Mouse (Mus musculus) layer of hippocampus, postnatal 10 days (tissue): ENCODE results near the gene Olfr1392. TPM values are rescaled to one million over a fixed set of nuclear protein-coding genes. Genes with fewer than 3 reads are reported as not detected.
A peak's percentile ranks its signal among the peaks of the same experiment; 100 is the strongest.
"Not testable (repeated sequence)": the region's sequence is repeated elsewhere in the genome, so short reads cannot be mapped to it uniquely, and the experiment has no call there.

Experiments used
- DNase-seq, 2 experiments: peaks; one replicate each; pipeline ENCODE4 v3.0.0; 2021; ENCODE audit warnings: low spot score in 2 of 2
- long read RNA-seq: library from polyadenylated mRNA; stranded (forward); transcript quantifications from one replicate; pipeline ENCODE4 v2.0.0, GENCODE M21; 2023
- total RNA-seq, 2 experiments: library from RNA; stranded (reverse); gene quantifications; 2 replicates each; pipeline ENCODE4 v1.2.3; 2021

The Olfr1392 gene
- under 1 TPM; 0.11 to 0.14 TPM for total RNA-seq
- long read RNA-seq, result 0 reads

GRCm38 (mm10) chr11:49284982-49285381 is at the start of gene Olfr1392:
TSS of gene Olfr1392 (plus strand) at chr11:49285282.
- not testable (repeated sequence) for DNase-seq

GRCm38 (mm10) chr11:49235459-49236207 is 49.4 kb upstream of the Olfr1392 start:
- DNase-seq, result no peak

GRCm38 (mm10) chr11:49236891-49237290 is 48.2 kb upstream of the Olfr1392 start:
- no peak for DNase-seq

GRCm38 (mm10) chr11:49237532-49237931 is 47.5 kb upstream of the Olfr1392 start:
- no peak for DNase-seq

GRCm38 (mm10) chr11:49240310-49240709 is 44.8 kb upstream of the Olfr1392 start:
- no peak for DNase-seq

GRCm38 (mm10) chr11:49240874-49241273 is 44.2 kb upstream of the Olfr1392 start:
- DNase-seq, result no peak

GRCm38 (mm10) chr11:49241471-49241870 is 43.6 kb upstream of the Olfr1392 start:
- DNase-seq, result no peak

- DNase-seq, result no peak
Measured at GRCm38 (mm10) chr11:49242944-49243626, 42.0 kb upstream of the Olfr1392 start.

GRCm38 (mm10) chr11:49243727-49244594 is 41.1 kb upstream of the Olfr1392 start, which contains the start of gene Mgat1:
TSS of gene Mgat1 (plus strand) at chr11:49244191.
- DNase-seq, result peak; percentile 86 to 91

- DNase-seq, result no peak
Measured at GRCm38 (mm10) chr11:49244595-49244930, 40.5 kb upstream of the Olfr1392 start.

- no peak for DNase-seq
Measured at GRCm38 (mm10) chr11:49245176-49245575, 39.9 kb upstream of the Olfr1392 start.

GRCm38 (mm10) chr11:49245634-49246415 is 39.3 kb upstream of the Olfr1392 start:
- DNase-seq, result no peak

GRCm38 (mm10) chr11:49246523-49246922 is 38.6 kb upstream of the Olfr1392 start:
- no peak for DNase-seq

- no peak for DNase-seq
Measured at GRCm38 (mm10) chr11:49247255-49247654, 37.8 kb upstream of the Olfr1392 start.

- no peak for DNase-seq
Measured at GRCm38 (mm10) chr11:49248226-49248973, 36.7 kb upstream of the Olfr1392 start.

GRCm38 (mm10) chr11:49248974-49249700 is 35.9 kb upstream of the Olfr1392 start:
- no peak for DNase-seq

GRCm38 (mm10) chr11:49249811-49250421 is 35.2 kb upstream of the Olfr1392 start:
- no peak for DNase-seq

- DNase-seq, result peak; percentile 70 to 77
Measured at GRCm38 (mm10) chr11:49250422-49251379, 34.4 kb upstream of the Olfr1392 start.
